Mouse (Mus musculus) urinary bladder, postnatal 25 days (tissue): ENCODE results near the gene Map3k19.

ENCODE experiments used
- DNase-seq: peaks from one replicate; pipeline ENCODE4 v3.0.0; 2022; ENCODE audit warnings: low spot score

The Map3k19 gene

DNA sequence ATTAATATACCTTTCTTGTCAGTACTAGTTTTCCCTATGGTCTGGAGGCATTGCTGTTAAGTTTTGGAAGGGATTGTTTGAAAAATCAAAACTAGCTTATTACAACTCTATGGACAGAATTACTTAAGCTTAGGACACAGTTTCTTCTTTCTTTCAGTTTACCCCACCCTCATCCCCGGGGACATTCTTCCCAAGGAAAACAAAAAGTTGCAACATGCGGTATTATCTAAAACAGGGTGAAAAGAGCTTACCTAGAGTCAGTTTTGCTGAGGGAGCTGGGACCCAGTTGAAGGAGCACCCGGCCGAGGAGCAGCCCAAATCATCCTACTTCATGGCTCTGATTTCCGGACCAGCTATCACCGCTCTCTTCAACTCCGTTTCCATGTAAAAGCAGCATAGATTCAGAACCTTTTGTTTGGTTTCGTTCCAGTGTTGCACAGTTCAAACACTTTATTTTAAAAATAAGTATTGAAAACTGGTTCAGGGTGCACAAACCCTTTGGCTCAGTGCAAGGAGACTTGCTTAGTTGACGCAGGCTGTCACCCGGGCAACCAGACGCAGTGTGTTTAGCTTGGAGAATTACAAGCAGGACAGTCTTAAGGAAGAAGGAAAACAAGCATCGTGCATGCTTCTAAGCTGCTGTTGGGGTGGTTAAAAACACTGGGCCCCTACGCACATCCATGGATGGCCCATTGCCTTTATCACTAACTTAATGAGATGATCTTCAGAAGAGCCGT lies at the start of gene Map3k19:
Gene Map3k19, minus strand, starts transcription at position 546 of the 737 bp plus-strand sequence.
- no peak for DNase-seq

DNA sequence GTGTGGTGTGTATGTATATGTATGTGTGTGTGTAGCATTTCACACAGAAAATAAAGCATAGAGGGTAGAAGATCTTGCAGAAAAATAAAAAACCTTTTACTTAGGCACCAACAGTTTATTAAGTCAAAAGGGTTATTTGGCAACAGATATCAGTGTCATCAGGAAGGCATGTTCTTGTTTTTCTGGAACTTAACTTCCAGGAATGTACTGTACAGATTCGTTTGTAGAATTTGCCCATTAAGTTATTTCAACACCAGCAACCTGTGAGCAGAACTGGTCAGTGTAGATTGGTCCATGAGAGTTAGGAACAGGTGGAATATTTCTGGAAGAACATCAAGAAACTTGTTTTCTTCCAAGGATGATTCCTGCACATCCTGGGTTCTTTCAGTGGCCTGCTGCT lies 44.6 kb upstream of the Map3k19 start:
- DNase-seq: no peak

DNA sequence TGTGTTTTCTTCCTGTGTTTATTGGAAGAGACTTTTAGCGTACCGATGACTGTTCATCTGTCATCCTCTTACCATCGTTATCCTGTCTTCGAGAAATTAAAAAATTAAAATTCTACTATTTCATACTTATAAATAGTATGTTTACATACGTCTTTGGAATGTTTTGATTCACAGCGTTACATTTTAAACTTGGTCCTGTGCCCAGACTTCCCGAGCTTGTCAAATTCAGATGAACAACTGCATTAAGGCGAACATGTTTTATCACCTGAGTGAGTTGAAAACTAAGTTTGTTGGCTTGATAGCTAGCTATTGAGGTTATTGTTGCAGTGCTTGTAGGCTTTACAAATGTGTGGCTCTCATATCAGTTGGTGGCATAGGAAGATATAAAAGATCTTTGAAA lies 14.4 kb upstream of the Map3k19 start:
- no peak for DNase-seq

DNA sequence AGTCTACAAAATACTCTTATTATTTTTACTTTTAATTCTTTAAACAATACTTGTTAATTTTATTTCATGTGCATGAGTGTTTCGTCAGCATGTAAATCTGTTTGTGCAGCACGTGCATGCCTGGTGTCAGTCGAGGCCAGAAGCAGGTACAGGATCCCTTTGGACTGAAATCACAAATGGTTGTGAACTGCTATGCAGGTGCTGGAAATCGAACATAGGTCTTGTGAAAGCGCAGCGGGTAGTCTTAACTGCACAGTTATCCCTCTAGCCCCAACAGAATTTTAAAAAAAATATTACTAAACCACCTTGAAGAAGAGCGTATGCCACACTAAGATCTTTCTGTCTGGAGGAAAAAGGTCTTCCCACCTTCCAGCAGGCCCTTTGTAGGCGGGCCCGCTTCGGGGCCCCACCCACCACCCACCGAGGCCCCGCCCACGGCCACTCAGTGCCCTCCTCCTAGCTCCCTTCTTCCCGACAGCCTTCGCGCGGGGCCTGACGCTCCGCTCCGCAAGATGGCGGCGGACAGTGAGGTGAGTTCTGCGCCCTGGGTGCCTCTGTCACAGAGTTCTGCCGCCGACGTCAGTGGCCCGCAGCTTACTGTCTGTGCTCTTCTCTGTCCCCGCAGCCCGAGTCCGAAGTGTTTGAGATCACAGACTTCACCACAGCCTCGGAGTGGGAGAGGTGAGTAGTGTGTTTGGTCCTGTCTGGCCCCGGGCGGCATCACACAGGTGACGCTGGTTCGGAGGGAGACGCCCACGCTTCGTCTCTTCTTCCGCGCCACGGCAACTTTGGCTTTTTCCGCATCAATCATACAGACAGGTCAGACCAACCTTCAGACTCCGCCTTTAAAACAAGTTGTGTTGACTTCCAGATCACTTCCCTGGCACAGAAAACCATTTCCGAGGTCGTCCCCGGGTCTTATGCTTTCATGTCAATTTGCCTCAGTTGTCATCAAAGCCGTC lies 13.8 kb upstream of the Map3k19 start, which contains the start of gene Rab3gap1:
Gene Rab3gap1, plus strand, starts transcription at position 474 of the 962 bp plus-strand sequence.
- peak; percentile 88 for DNase-seq

DNA sequence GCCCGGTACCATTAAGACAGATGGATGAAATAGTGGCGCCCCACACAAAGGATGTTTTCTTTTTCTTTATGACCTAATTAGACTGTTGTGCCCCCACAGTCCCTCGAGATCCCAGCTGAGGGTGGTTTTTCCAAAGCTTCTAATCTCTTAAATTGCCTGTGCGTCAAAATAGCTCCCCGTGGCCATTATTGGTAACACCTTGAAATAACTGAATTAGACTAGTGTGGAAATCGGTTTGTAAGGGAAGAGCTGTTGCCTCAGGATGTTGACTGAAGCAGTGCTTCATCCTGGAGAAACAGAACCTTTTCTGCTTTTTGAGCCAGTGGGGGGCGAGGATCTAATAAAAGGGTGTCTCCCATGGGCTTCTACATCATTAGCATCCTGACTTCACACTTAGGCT lies 9.0 kb upstream of the Map3k19 start:
- no peak for DNase-seq

DNA sequence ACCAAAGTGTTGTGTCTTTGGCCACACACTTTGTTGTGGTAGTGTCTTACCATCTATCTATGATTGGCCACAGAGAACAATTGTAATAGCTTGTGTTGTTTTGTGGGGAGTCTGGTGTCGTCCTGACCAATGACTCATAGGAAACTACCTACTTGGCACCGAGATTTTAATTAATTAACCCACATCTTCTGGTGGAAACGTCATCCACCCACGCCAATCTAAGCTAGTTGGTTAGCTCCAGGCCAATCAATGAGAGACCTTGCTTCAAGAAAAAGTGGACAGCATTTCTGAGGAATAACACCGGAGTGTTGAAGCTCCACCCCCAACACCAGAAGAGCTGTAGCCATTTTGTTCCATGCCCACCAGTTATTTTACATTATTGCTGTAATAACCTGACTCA lies 7.1 kb upstream of the Map3k19 start:
- no peak for DNase-seq

DNA sequence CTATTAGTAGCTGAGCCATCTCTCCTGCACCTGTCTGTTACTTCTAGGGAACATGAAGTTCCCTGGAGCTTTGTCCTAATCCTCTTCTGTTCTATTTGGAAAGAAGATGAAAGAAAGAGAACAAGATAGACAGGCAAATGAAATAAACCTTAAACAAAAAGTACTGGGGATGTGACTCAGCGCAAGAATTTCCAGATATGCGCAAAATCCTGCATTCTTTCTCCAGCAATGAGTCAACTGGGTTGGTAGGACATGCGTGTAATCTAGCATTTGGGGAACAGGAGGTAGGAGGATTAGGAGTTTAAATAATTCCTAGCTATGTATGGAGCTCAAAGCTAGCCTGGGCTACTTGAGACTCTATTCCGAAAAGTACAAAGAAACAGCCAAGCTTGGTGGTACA lies 5.7 kb upstream of the Map3k19 start:
- DNase-seq: no peak

DNA sequence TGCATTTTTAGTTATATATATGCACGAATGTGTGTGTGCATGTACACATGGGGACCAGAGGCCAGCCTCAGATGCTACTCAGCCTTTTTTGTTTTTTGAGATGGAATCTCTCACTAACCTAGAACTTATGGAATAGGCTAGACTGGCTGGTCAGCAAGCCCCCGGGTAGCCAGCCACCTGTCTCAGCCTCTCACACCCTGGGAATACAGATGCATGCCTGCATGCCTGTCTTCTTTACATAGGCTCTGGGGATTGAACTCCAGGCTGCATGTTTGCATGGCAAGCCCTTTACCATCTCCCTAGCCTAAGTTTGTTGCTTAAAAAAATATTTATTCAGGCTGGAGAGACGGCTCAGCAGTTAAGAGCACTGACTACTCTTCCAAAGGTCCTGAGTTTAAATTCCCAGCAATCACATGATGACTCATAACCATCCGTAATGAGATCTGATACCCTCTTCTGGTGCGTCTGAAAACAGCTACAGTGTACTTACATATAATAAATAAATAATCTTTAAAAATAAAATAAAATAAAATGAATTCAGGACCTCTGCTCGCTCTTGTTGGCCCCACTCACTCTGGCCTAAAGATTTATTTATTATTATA lies 5.1 kb upstream of the Map3k19 start:
- DNase-seq: no peak

DNA sequence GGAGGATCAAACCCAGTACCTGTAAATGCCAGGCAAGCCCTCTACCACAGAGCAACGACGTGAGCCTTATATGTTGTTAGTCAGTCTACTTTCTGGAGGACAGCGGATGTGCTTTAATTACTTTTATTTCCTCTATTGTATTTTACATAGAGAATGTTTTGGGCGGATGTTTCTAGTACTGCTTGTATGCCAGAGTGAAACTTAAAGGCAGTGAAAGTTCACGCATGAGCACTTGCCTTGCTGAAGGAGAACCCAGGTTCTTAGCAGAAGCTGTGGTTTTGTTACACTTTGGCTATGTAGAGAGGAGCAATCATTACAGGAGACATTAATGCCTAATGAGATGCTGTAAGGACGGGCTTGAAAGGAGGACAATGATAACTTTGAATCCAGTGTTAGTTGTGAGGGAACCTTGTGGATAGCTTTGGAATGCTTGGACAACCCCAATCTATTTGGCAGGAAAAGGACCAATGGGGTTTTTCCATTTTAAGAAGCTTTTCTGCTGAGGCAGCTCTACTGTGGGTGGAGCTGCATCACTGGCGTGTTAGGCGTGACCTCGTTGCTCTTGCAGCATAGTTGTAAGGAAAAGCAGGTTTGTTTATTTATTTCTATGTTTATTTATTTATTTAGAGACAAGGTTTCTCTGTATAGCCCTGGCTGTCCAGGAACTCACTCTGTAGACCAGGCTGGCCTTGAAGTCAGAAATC lies 4.3 kb upstream of the Map3k19 start:
- DNase-seq: no peak

DNA sequence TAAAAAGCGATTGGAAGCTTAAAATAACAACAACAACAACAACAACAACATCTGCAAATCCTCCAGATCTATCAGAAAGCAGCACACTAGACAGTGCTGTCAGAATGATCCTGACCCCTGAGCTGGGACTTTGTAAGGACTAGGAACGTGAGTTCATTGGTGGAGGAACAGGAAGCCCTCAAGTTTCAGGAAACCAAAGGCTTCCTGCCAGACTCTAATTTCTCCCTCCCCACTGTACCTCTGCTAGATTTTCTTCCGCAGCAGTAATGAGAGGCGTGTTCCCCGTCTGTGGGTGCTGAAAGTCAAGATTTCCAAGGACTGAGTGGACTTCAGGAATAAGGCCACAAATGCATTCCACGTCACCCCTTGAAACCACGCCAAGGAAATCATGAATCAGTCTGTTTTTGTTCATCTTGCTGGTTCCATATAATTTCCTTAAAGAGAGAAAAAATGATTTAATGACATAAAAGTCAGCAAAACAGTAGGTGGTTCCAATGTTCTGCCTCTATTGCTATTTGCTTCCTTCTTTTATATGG lies 4.7 kb downstream of the Map3k19 start:
- DNase-seq: no peak

DNA sequence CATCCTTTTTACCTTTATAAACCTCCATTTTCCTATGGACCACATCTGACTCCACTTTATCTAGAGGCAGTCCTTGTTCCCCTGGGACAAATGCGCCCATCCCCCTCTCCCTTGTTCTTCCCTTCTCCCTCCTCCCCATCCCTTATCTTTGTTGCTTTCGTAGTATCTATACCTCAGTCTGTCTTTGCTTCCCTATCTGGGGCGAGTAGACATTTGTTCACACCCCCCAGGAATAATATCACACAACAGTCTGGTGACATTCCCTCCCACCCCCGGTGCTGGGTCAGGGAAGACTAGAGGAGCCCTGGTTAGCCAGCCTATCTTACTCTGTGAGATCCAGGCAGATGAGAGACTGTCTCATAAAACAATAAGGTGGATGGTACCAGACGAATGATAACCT lies 9.4 kb downstream of the Map3k19 start:
- DNase-seq: no peak

DNA sequence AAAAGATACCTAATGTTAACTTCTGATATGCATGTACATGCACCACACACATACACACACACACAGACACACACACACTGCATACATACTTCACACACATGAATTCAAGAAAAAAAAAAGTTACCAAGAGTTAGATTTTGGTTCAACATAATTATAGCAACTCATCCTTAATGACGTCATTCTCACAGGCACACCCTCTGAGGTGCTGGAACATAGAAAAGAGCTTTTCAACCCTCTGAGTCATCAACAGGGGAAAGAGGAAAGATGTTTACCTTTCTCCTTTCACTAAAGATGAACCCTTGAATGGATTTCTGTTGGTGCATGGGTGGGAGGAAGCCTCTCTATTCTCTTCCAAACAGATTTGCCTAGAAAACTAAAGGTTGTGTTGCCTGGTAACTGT lies 16.2 kb downstream of the Map3k19 start:
- DNase-seq: no peak

DNA sequence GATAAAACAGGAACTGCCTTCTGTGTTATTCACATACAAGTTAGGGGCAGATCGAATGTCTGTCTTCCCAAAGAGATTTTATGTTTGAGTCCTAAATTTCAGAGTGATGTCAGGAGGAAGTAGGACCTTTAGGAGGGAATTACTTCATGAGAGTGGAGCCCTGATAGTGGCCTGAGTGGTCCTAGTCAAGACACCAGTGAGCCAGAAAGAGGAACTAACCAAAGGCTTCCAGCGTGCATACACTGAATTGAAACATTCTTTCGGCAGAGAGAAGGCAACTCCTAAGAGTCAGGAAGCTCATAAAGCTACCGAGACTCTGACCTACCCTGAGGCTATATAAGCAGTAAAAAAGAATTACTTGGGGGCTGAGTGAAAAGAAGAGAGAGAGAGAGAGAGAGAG lies 18.2 kb downstream of the Map3k19 start:
- no peak for DNase-seq

DNA sequence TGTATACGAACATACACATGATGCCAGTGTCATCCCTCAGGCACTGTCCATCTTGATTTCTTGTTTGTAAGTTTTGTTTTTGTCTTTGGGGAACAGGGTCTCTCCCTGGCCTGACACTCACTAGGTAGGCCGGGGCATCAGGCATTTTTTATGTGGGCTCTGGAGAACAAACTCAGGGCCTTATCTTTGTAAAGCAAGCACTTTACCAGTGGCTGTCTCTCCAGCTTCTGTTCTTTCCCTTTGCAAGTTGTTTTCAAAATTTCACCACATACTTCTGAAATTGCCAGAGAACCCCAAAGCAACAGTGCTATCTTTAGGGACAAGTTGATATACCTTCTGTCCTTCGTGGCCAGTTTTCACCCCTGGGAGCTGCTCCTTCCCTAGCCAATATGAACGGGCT lies 20.6 kb downstream of the Map3k19 start:
- no peak for DNase-seq

DNA sequence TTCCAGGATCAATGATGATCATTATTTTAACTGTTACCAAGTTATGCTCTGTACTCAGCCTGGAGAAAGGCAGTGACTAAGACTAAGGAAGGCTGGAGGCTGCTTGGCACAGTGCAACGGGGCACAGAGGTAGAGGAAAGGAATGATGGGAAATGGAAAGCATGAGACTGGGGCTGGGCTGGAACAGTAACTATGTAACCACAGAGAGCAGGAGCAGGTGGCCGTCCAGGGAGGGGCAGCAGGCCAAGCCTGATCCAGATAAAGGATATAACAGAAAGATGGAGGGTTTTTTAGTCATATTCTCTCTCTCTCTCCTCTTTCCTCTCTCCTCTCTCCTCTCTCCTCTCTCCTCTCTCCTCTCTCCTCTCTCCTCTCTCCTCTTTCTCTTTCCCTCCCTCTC lies 21.1 kb downstream of the Map3k19 start:
- no peak for DNase-seq

DNA sequence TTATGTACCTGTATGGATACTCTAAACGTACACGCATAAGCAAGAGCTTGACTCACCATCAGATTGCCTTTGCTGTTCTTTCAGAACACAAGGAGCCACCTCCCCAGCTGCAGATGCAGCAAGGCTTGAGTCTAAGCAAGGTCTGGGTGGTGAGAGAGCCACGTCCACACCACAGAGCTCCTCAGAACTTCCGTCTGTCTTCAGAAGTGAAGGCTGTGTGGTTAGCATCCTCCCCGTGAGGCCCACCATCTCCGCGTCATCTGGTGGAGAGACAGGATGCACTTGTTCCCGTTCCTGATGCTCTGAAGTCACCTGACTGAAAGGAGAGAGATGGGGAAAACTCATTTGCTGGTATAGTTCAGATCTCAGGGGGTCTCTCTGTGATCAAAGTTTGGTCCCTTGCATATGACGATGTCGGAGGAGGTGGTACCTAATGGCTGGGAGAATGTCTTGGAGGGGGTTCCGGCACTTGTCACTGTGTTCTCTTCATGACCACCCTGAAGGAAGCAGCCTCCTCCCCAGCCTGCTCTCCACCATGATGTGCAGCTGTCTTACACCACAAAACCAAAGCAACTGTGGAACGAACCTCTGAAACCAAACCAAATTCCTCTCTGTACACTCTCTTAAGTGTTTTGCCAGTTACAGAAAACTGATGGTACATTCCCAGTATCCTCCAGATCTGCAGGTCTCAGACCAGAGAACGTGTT lies 24.5 kb downstream of the Map3k19 start:
- no peak for DNase-seq

DNA sequence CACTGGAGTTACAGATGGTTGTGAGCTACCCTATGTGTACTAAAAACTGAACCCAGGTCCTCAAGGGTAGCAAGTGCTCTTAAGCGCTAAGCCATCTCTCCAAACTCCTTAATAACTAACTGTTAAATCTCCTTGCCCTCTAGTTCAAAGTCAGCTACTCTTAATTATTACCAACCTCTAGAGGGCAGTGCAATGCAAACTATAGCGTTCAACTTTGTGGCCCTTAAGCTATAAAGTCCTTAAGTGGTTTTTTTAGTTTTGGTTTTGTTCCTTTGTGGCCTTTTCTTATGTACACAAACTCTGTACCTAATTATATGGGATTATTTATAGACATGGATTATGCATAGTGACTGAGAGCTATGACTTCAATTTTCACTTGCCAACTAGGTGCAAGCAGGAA lies 27.5 kb downstream of the Map3k19 start:
- no peak for DNase-seq

DNA sequence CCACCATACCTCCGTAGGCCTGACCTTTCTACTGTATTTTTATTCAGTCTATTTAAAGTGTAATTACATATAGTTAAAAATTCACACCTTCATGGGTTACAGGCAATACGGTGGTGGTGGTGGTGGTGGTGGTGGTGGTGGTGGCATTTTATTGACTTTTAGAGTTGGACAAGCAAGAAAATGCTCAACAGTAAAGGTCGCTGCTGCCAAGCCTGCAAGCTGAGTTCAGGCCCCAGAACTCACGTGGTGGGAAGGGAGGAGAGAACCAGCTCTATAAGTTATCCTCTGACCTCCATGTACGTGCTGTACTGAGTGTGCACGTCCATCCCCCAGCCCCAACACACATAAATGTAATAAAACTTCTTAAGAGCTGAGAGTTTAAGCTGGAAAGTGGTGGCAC lies 38.5 kb downstream of the Map3k19 start:
- no peak for DNase-seq

DNA sequence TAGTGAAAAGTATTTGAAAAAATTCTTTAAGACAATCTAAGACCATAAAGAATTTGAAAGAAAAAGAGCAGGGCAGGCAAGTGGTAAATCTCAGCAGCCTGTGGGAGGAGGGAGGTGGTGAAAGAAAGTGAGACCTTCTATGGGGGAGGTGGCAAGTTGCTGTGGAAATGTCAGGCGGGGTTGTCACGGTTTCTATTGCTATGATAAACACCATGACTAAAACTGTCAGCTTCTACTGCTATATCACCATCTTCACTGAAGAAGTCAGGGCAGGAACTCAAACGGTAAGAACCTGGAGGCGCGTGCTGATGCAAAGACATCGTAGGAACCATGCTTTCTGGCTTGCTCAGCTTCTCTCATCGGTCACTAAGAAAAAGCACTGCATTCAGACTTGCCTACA lies 41.9 kb downstream of the Map3k19 start:
- DNase-seq: no peak

DNA sequence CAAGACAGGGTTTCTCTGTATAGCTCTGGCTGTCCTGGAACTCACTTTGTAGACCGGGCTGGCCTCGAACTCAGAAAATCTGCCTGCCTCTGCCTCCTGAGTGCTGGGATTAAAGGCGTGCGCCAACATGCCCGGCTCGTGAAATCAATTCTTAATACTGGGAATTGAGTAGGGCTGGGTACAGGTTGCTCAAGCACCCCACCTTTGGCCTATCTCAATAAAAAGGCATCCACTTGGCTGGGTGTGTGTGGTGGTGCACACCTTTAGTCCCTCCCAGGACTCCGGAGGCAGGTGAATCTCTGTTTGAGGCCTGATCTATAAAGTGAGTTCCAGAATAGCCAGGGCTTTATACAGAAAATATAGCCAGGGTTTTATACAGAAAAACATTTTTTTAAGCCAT lies 46.2 kb downstream of the Map3k19 start:
- DNase-seq: no peak

DNA sequence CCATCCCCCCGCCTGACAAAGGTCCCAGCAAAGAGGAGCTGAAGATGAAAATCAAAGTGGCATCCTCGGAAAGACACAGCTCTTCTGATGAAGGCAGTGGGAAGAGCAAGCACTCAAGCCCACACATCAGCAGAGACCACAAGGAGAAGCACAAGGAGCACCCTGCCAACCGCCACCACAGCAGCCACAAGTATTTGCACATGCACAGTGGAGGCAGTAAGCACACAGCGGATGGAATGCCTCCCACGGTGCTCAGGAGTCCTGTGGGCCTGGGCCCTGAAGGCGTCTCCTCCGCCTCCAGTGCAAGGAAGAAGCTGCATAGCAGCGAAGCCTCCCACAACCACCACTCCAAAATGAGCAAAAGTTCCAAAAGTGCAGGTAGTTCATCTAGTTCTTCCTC lies 51.9 kb downstream of the Map3k19 start:
- DNase-seq: no peak
